Mouse (Mus musculus) kidney, adult 8-10 months (tissue): ENCODE measurements at regions not wholly inside any gene's neighbourhood (a gene's known extent, or its start where the extent isn't known, plus 50 kb on each side); places are given as distances from the start of the nearest gene placed in this dataset.

Source experiments
- DNase-seq, 2 experiments: peaks; one replicate each; pipeline ENCODE4 v3.0.0; 2022

DNA sequence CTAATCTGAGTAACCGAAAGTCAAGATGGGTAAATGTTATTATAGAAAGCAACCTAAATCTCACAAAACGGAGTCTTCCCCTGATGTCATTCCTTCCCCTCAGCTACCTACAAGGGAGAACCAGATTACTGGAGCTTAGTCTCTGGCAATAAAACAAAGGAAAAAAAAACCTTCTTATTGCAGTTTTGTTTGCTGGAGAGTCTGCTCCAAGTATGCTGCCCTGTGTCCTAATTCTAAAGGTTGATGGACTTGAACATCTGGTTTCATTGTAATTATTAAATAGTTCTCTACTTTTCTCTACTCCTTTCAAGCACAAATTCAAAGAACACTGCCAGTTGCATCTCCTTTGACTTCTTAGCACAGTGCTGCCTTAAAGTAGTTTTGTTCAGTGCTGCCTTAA lies 209.4 kb upstream of the Prmt6 start:
- DNase-seq, result peak; percentile 14 to 18

DNA sequence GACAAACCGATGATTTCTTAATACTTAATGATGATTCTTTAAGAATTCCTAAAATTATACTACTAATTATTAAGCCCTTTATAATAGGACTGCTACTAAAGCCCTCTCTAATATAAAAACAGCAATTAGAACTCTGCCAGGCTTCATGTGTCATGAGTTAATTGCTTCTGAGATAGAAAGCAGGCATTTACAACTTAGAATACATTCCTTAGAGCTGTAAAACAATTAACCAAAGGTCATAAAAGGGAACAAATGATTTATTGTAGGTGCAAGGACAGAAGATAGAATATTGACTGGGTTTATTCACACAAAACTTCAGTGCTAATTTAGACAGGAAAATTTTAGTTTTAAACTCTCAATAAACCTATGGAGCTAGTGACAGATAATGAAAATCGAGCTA lies 208.1 kb upstream of the Prmt6 start:
- no peak for DNase-seq

DNA sequence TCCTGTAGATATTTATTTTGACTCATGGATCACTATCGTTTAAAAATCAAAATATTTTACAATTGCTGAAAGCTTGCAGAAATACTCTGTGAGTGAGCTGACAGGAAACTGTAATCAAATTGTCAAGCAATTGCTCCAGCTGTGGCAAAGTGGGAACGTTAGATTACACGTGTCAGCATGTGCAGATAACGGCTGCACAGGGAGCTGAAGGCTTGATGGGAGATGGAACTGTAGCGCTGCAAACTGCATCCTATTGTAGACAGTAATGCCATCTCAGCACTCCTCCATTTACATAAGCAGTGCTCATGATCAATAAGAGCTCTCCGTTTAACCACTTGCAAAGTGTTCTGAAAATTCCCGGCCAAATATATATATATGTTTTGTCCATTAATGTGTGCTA lies 201.7 kb upstream of the Prmt6 start:
- DNase-seq, result no peak
